Mouse (Mus musculus) embryo, embryonic 10 days (tissue): ENCODE data around the gene Gm5269.
A peak's percentile ranks its signal among the peaks of the same experiment; 100 is the strongest.

Experiments
- DNase-seq: peaks from one replicate; pipeline ENCODE4 v3.0.0-alpha.2; 2015; ENCODE audit warnings: low spot score

Gm5269 gene

DNA sequence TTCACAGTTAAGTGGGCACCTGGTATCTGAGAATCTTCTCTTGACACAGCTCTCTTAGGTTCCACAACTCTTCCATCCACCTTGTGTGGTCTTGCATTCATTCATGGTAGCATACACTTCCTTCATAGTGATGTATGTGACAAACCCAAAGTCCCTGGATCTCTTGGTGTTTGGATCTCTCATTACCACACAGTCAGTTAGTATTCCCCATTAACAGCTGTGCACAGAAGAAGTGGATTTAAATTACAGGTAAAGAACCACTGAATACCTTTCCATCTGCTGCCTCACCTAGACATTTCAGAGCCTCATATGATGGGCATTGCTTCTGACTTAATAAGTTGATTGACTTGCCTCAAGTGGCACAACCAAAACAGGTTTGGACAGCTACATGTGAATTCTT is at the start of gene Gm5269:
Gene Gm5269, minus strand, starts transcription at position 101 of the 400 bp plus-strand sequence.
- no peak for DNase-seq

DNA sequence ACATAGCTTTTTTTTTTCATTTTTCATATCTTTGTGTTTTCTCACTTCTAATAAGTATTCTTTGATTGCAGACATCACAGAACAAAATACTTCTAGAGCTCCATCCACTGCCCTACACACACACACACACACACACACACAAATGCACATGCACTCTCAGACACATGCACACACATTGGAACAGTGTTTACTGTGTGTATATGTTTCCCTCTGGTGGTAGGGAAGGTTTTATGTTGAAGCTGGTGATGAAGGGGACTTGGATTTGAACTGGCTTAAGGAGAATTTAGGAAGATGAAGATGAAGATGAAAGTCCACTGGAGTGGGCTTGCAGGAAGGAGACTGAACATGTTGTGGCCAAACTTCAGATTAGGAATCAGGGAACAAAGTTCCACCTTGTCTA is 41.1 kb upstream of the Gm5269 start:
- no peak for DNase-seq

DNA sequence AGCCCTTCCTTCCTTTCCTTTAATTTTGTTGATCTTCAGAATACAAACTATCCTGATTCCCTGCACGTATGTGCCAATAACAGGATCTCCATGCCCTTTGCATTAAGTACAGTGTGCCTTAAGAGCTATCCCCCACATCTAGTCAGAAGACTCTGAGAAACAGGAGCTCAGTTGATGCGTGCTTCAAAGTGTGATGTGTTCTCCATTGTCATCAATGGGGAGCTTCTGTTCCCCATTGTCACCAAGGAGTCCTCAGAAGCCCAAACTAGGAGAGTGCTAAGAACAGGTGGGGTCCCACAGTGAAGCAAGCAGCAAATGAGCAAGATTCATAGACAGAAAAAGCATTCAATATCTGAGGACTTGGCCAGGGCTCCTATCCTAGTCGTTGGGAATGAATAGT is 36.8 kb upstream of the Gm5269 start:
- DNase-seq, result no peak

DNA sequence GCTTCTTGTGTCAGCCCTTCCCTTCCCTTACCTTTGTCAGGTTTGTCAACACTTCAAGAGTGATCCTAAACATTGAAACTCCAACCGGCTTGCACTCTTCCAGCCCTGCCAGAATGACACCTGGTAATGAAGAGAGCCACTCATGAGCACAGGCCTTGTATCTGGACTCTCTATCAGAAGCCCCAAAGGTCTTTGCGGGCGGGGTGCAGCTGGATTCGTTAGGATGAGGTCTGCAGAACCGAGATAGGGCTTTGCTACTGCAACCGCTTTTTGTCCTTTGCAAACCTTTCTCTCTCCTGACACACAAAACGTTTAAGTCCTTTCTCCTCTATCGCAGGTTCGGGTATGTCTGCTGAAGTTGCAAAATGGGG is 36.3 kb upstream of the Gm5269 start, which contains the start of gene Slc40a1:
Gene Slc40a1, minus strand, starts transcription at position 131 of the 371 bp plus-strand sequence.
- peak; percentile 9 for DNase-seq

DNA sequence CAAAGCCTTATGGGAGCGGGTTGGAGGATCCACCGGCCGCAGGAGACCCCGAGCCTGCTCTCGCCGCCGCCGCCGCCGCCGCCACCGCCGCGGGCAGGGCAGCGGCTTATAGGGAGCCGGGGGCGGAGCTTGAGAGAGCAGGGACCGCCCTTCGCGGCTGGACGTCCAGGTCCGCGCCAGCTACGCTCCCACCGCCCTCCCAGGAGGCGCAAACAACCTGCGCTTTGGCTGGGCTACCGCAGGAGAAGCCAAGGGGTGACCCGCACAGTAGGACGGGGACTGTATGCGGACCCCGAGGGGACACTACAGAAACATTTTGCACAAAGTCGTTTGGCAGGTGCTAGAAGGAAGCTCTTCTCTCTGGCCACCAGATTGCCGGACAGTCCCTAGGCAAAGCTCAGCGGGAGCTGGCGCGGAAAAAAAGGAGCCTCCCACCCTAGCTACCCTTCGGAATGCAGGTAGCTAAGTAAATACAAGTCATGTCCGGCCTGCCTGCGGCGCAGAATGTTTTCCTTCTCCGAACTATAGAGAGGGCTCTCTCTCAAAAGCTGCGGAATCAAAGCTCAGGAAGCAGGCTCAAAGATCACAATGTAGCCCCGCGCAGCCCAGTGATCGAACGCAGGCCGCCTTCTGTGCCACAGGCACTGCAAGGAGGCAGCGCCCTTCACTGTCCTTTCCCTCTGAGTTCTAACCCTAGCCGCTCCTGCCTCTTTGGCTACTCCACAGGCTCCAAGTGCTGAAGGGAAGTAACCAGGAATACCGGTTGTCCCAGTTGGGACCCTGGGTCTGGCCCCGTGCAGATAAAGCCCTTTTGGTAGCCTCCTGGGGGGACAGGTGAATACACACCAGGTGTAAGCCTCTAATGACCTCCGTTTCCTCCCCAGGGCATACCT is 35.7 kb upstream of the Gm5269 start:
- peak; percentile 90 for DNase-seq

DNA sequence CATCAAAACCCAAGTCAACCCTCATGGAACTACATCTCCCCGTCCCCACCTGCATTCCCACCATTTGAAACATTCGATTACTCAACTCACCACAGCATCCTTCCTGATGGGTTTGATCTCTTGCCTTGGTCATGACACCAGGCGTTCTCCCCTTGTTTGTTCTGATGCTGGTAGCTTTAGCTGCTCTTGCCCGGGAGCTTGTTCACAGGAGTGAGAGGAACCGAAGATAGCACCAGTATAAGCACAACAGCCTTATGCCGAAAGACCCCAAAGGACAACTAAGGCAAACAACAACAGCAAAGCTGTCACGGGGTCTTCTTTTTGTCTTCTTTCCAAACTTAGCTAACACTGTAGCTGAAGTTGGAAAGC is 35.0 kb upstream of the Gm5269 start:
- no peak for DNase-seq

DNA sequence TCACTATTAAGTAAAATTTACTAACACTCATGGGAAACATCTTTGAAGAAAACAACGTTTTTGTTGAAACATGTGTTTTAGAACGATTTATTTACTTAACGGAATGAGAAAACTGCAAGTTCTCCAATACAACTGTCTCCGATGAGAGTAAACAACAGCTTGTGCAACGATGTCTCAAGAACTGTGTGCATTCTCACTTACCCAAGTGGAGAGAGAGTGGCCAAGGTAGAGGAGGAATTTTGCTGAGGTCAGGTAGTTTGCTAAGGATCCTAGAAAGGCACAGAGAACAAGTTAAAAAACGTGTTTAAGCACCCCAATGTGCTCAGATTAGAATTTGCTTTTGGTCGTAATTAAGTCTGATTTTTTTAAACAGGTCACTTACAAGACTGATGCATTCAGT is 34.4 kb upstream of the Gm5269 start:
- no peak for DNase-seq

DNA sequence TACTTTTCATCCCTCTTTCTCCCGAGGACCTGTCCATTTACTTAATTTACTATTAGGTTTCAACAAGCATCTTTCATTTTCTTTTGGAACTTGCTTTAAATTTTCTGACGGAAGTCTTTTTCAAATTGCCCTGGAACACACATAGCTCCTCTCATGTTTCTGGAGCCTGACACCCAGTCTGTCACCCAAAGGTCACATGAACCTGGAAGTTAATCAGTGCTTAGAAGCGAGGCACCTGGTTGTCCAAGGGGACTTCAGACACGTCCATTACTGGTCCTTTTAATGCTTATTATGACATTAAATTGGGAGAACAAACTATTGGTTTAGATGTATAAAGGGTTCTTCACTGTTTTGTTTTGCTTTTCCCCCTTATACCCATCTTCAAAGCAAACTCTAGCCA is 33.2 kb upstream of the Gm5269 start:
- no peak for DNase-seq

DNA sequence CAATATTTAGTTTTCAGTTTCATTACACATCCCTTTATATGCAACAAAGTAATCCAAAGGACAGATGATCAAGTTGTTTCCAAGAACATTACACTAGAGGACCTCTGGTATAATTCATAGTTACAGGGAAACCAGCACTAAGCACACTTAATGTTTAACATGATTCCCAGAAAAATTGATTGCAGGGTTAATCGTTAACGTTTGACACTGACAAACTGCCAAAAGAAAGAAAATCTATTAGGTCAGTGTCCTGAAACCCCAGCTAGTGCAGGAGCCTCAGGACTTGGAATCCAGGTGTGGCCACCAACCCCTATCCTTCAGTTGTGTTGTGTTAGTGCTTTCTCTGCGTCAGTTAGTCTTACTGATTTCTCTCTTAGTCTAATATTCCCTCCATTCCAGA is 30.6 kb upstream of the Gm5269 start:
- no peak for DNase-seq

DNA sequence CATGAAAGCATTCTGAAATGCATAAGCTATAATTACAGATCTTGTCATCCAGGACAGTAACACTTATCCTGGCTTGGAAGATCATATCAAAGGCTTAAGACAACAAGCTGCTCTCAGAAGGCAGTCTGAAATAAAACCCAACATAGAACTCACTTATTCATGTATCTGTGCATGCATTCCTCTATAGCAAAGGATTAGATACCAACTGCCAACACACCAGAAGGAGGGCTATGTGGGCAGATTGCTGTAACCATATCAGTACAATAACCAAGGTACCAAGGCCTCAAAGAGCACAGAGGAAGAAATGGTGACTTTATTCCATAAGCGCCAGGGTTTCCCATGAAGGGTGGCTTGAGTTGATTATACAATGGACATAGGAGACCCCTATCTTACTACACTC is 29.7 kb upstream of the Gm5269 start:
- DNase-seq, result no peak

DNA sequence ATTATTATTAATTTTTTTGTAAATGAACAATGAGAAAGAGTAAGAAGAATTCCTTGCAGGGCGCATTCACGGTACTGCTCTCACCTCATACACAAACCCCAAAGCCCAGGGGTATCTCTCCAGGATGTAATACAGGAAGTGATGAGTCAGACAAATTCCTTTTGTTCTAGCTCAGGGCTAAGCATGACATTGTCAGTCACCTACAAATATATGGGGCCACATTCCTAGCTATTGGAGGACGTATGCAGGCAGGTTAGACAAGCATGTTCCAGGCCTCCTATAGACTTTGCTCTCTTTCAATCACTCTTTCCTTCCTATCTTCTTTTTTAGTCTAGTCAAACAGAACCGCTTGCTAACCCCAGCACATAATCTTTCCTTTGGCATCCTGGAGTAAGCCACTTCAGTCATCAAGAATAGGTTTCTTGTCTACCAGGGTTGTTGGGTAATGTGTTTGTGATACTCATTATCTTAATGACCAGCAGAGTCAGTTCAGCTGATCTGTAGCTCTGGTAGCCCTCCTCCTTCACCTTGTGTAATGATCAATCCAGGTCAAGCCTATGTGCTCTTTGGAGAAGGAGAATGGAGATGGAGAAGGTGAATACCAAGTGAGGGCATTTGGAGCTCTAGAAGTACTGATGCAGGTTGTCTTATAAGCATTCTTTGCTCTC is 27.2 kb upstream of the Gm5269 start:
- DNase-seq, result no peak

DNA sequence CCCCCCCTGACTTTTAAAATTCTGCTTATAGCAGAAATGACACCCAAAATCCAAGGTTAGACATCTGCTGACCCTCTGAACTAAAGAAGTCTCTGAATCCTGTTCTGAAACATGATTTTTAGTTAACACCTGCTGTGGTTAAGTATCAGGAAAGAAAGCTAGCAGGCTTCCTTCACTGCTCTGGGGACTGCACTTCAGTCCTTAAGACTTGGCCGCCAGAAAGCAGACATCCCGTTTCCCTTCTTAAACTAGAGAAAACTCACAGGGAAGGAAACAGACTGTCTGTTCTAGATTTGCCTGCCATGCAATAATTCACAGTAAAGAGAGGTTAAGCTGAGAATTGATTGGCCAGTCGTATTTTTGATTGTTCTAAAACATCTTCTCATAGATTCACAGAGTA is 26.1 kb upstream of the Gm5269 start:
- DNase-seq, result no peak

DNA sequence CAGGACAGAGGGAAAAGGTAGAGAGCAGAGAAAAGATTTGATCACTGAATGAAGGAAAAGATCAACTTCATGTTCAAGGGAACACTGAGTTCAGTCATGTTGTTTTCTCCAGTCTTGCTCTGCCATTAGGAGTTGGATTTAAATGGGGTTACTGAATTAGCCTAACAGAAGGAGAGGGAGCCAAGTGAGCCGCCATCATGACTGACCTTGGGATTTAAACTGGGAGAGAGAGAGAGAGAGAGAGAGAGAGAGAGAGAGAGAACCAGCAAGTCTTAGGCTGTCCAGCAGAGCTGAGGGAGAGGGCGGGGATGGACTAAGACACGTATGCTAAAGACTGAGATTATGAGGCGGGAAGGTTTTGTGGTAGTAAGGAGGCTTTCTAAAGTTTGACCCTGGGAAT is 24.2 kb upstream of the Gm5269 start:
- no peak for DNase-seq

DNA sequence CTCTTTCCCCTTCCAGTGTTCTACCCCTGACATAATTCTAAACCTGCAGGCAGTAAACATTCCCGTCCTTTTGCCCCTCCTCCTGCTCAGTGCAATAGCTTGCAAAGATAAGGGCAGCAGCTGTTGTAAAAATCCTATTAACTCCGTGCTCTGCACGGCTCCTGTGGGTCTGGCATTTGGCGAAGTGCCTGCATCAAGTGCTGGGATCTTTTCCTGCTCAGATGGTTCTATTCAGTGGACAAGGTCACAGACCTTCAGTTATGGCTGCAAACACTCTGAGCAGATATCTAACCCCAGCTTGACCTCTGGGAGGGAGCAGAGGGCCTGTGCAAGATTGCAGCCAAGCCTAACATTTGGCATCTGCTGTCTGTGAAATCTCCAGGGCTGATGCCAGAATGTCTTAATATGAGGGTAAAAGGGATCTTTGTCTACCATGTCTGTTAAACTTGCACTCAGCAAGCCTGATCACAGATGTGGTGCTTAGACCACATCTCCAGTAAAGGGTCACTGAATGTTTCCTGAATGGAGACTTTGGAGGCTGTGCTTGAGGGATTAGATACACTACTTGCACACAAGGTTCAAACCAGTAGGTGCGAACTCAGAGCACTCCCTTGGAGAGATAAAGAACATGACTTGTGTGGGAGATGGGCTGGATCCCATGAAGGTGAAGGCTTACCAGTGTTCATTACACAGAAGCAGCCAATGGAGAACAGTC is 15.2 kb upstream of the Gm5269 start:
- peak; percentile 80 for DNase-seq

DNA sequence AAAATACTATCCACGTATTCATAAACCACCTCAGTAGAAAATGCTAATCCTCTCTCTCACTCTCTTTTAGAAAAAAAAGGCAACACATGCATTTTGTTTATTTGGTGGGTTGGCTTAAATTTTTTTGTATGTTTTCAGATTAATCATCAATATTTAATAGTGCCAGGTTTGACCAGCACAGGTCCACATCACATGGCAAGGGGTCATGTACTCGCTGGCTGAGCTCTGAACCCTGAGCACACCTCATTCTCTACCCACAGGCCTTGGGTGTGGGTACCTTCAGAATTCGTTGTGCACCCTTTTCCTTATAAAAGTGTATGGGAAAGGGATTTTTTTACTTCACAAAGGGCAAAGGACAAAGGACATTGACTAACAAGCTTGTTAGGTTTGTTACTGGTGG is 14.1 kb upstream of the Gm5269 start:
- DNase-seq, result no peak

DNA sequence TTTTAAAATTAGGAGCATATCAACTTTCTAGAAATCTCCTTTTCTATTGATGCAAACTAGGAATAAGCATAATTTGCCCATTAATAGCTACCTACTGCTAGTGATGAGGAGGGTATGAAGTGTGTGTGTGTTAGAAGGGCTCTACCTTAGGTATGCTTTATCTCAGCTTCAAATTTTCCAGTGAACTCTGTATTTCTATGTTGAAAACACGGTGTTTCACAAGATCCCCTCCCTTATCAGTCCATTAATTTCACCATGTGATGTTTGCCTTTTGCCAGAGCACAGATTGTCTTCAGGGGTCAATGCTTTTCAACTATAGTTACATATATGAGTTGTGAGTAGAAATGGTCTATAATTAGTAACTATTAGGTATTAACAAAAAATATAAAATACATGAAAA is 8.0 kb upstream of the Gm5269 start:
- no peak for DNase-seq

DNA sequence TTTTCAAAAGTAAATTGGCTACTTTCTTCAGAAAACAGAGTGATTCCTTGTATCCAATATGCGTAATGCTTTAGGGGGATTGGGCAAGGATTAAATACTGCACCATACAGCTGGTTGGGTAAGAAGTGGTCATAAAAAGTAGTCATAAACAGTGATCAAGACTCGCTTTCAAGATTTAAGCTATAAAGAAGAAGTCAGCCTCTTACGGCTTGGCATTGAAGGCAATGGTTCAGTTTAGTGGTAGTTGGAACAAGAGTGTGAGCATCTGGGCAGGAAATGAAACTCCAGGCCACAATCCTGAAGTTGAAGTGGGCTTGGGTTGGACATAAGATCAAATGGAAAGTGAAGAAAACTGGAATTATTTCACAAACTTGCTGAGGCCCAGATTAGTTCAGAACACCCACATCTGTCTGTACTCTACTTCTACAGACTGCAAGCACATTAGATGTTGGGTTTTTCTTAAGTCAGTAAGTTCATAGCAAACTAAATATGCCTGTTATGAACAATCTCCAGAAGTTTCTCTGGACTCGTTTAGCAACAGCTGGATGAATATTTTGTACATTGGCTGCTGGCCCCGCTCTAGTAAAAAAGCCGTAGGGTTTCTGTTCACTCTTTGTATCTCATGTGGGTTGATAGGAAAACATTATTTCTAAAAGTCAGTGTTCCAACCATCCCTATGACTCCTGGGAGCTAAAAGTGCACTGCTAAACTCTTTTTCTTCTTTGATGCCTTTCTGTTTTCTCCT is 4.3 kb upstream of the Gm5269 start:
- DNase-seq, result no peak

DNA sequence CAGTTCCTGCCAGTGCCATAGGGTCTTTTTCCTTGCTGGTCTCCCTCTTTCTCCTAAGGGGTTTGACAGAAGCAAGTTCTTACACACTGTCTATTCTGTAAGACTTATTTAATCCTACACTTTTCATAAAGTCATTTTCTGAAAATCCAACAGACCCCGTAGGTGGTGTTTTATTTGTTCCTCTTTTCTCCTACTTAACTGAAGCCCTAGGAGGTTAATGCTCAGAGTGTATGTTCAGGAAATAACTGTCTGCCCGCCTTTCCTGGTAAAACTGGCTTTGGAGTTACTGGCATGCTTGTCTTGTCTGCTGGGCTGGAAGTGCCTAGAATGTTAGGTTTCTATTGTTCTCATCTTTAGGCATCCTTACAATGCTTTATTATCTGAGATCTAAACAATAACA is 1.9 kb upstream of the Gm5269 start:
- DNase-seq, result no peak

DNA sequence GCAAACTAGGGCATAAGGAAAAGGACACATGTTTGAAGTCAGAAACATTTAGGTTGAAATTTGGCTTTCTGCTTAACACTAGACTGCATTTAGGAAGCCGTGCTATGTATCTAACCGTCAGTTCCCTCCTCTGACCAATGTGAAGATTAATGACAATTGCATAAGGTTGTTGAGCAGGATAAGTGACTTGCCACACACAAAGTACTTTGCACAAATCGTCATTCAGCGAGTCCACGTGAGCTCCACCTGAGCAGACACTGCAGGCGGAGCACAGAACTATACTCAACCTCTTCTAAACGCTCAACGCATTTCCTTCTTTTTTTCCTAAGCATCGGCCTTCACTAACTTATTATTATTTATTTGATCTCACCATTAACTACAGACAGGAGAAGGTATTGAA is 3.3 kb downstream of the Gm5269 start:
- DNase-seq, result no peak

DNA sequence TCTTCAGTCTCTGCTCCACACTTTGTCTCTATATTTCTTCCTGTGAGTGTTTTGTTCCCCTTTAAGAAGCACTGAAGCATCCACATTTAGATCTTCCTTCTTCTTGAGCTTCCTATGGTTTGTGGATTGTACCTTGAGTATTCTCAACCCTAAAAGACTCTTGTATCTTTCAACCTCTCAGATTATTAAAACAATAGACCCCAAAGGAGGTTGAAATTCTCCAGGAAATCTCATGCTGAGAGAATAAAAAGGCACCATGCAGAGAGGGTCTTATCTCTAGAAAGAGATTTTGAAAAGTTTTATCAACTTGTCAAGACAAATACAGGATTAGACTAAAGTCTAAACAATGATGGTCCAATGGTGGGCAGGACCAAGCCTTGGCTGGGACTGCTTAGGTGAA is 6.7 kb downstream of the Gm5269 start:
- no peak for DNase-seq

DNA sequence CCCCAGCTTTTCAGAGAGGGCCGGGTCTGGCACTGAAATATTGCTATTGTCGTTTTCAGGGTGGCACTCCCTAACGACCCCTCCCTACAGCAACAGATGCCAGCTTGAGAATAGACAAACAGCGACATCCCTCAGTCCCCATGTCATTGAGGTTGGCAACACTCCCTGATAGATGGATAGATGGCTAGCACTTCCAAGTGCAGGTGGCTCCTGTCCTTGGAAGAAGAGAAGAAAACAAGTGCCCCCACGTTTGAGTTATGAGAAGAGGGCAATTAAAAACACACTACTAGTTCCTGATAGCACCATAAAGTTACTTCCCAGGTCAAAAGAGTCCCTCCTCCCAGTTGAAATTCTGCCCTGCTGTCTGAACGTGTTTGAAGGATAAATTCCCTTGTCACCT is 8.0 kb downstream of the Gm5269 start:
- DNase-seq, result no peak

DNA sequence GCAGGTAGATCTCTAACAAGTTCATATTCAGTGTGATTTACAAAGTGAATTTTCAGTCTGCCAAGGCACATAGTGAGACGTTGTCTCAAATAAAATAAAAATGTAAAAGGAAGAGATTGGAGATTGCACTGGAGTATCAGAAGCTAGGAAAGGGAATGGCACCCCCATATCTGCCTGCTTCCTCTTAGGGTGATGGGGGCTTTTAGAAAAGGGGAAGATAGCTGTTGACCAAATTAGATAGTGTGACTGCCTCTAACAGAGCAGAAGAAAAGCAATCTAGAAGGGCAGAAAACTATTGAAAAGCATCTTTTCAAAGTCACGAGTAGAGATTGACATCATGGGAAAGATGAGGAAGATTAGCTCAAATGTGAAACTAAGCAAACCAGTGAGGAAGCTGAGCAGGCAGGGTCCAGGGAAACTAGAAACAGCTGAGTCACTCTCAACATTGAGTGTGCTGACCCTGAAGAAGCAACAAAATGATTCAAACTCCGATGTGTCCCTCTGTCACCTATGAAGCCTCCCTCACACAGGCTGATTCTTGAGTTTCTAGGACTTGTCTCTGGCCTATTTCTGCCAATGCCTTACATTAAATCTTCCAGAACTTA is 8.7 kb downstream of the Gm5269 start:
- DNase-seq, result no peak
